Mouse (Mus musculus) left cerebral cortex, postnatal 4 days (tissue): ENCODE measurements at regions not wholly inside any gene's neighbourhood (a gene's known extent, or its start where the extent isn't known, plus 50 kb on each side); places are given as distances from the start of the nearest gene placed in this dataset.

Experiments
- DNase-seq: peaks from one replicate; pipeline ENCODE4 v3.0.0-alpha.2; 2022
- intact Hi-C: fragments of 180-260 bp; cut with DNase I; formaldehyde crosslinking; loops from one replicate; pipeline ENCODE4 v1.15.1; 2025

- no peak for DNase-seq
- intact Hi-C loops = no loop called here
Observed at GRCm38 (mm10) chr3:143001952-143002351, 120.1 kb upstream of the Pkn2 start.

- DNase-seq = no peak
- intact Hi-C loops = loop anchor here (10.0 kb wide), 2 partner anchors 1249 to 1399 kb away; no protein-coding TSS in a partner anchor
Observed at GRCm38 (mm10) chr3:142995981-142996743, 114.4 kb upstream of the Pkn2 start.

GRCm38 (mm10) chr3:142984547-142984946 is 102.7 kb upstream of the Pkn2 start:
- DNase-seq = no peak
- intact Hi-C loops = no loop called here

- intact Hi-C loops = no loop called here
Observed at GRCm38 (mm10) chr3:142981221-142981620, 99.4 kb upstream of the Pkn2 start.

DNA sequence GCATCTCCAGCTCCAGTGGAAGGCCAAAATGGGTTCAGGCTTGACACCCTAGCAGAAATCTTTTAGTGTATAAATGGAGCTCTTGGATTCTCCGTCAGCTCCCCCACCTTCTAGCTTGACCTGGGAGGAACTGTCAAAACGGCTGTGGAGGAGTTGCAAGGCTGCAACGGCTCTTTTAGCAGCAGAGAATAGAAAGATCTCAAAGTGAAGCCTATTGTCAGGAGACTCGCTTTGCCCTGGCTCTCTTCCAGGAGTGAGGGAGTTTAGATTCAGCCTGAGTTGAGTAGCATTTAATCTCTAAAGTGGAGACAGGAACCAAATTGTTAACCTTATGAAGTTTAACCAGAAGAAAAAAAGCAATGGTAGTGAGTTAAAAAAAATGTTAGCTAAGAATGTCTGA is 97.4 kb upstream of the Pkn2 start:
- intact Hi-C loops = no loop called here
- DNase-seq = no peak

More at GRCm38 (mm10) chr3:142981221-142981620, 99.4 kb upstream of the Pkn2 start:
- DNase-seq = no peak

GRCm38 (mm10) chr3:142976519-142977394 is 95.0 kb upstream of the Pkn2 start:
- DNase-seq = no peak
- intact Hi-C loops = no loop called here

GRCm38 (mm10) chr3:142975606-142976005 is 93.8 kb upstream of the Pkn2 start:
- intact Hi-C loops = no loop called here

GRCm38 (mm10) chr3:142969501-142969900 is 87.7 kb upstream of the Pkn2 start:
- intact Hi-C loops = no loop called here
- DNase-seq = no peak

More at GRCm38 (mm10) chr3:142975606-142976005, 93.8 kb upstream of the Pkn2 start:
- DNase-seq = no peak

- DNase-seq = no peak
- intact Hi-C loops = no loop called here
Observed at GRCm38 (mm10) chr3:142965604-142966003, 83.8 kb upstream of the Pkn2 start.

DNA sequence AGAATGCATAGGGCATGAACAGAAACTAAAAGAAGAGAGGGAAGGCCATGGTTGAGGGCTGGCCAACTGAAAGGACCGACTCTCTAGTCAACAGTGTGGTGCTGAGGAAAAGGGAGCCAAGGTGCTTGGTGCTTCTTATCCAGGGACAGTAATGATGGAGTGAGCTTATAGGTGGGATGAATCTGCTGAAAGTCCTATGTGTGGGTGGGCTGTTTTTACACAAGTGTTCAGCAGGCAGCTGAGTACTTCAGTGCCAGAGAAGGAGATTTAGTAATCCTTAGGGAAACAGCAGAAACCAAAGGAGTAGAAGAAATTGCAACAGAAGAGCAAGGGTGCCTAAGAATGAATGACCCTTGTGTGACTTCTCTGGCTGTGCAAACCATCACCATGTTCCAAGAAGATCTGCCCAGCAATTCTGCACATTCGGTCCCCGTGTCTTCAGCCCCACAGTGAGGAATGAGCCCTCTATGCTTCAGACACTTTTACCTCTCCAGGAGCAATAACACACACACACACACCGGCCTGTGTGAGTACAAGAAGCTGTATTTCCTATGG is 82.1 kb upstream of the Pkn2 start:
- no peak for DNase-seq
- intact Hi-C loops = no loop called here

- no peak for DNase-seq
- intact Hi-C loops = no loop called here
Observed at GRCm38 (mm10) chr3:142957768-142958167, 76.0 kb upstream of the Pkn2 start.

GRCm38 (mm10) chr3:142948771-142949170 is 67.0 kb upstream of the Pkn2 start:
- intact Hi-C loops = no loop called here
- DNase-seq = peak; percentile 74

DNA sequence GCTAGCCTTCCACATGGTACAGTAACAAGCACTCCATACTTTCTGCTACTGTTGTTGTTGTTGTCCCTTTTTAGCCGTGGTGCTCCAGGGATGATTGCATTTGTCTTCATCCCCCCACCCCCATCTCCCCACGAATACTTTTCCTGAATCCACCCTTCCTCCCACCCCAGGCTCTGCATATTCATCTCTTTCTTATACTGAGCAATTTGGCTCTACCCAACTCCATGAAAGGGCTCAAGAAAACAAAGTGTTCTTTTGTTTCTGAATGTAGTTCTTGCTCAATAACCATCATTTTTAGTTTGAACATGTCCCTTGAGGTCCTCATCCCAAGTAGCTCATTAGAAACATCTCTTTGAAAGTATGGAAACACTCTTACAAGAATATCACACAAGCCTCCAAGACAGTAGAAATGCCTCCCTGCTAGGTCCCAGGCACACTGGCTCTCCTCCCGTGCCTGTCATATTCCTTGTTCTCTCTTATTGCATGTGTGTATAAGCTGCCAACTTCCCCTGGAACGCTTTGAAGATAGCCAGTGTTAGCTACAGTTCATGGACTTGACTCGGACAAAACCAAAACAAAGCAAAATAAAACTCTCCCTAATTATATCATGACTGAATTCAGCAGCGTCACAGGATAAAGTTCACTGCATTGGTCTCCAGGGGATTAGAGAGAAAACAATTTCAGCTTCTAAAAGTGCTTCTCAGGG is 59.7 kb upstream of the Pkn2 start:
- no peak for DNase-seq
- intact Hi-C loops = no loop called here

GRCm38 (mm10) chr3:142940874-142941273 is 59.1 kb upstream of the Pkn2 start:
- intact Hi-C loops = no loop called here

GRCm38 (mm10) chr3:142939773-142940172 is 58.0 kb upstream of the Pkn2 start:
- DNase-seq = no peak
- intact Hi-C loops = no loop called here

More at GRCm38 (mm10) chr3:142940874-142941273, 59.1 kb upstream of the Pkn2 start:
- no peak for DNase-seq

GRCm38 (mm10) chr3:142935949-142936348 is 54.1 kb upstream of the Pkn2 start:
- intact Hi-C loops = no loop called here
- DNase-seq = no peak

GRCm38 (mm10) chr3:142934326-142934725 is 52.5 kb upstream of the Pkn2 start:
- no peak for DNase-seq
- intact Hi-C loops = no loop called here

GRCm38 (mm10) chr3:142933684-142934259 is 52.0 kb upstream of the Pkn2 start:
- intact Hi-C loops = no loop called here
- DNase-seq = no peak
